Mouse (Mus musculus): ENCODE measurements around the gene Myo9b.

Myo9b gene

GRCm38 (mm10) chr8:71380178-71381171 is 108.0 kb downstream of the Myo9b start:
- Histone ChIP-seq H3K27me3 (ENCODE audit: control insufficient read depth, insufficient read depth, low read length, poor library complexity, severe bottlenecking) (no peaks in the 10 kb centered on the region), H3K36me3 (ENCODE audit: control insufficient read depth, insufficient read depth, low read length, poor library complexity, severe bottlenecking) (no peaks in the 10 kb centered on the region)
- no peak for DNase-seq (ENCODE audit: low read depth, low spot score)

GRCm38 (mm10) chr8:71381421-71381970 is 109.0 kb downstream of the Myo9b start, which contains the start of gene Nr2f6:
Nr2f6 (minus strand) TSS chr8:71381960.
- no peak for DNase-seq (ENCODE audit: low read depth, low spot score)
- Histone ChIP-seq H3K27me3 (ENCODE audit: control insufficient read depth, insufficient read depth, low read length, poor library complexity, severe bottlenecking) (no peaks in the 10 kb centered on the region), H3K36me3 (ENCODE audit: control insufficient read depth, insufficient read depth, low read length, poor library complexity, severe bottlenecking) (no peaks in the 10 kb centered on the region)

- H3K27me3 ChIP-seq (ENCODE audit: control insufficient read depth, insufficient read depth, low read length, poor library complexity, severe bottlenecking): no peaks in the 10 kb centered on the region
- peak; percentile 81 for DNase-seq (ENCODE audit: low read depth, low spot score)
These were observed 109.8 kb downstream of the Myo9b start for GRCm38 (mm10) chr8:71381971-71382961.

GRCm38 (mm10) chr8:71383396-71383795 is 110.9 kb downstream of the Myo9b start:
- no peaks in the 10 kb centered on the region for H3K27me3 ChIP-seq (ENCODE audit: control insufficient read depth, insufficient read depth, low read length, poor library complexity, severe bottlenecking)
- DNase-seq (ENCODE audit: low read depth, low spot score): no peak
- no peaks in the 10 kb centered on the region for H3K36me3 ChIP-seq (ENCODE audit: control insufficient read depth, insufficient read depth, low read length, poor library complexity, severe bottlenecking)

More at GRCm38 (mm10) chr8:71381971-71382961, 109.8 kb downstream of the Myo9b start:
- no peaks in the 10 kb centered on the region for H3K36me3 ChIP-seq (ENCODE audit: control insufficient read depth, insufficient read depth, low read length, poor library complexity, severe bottlenecking)

GRCm38 (mm10) chr8:71383860-71384259 is 111.3 kb downstream of the Myo9b start:
- no peak for DNase-seq (ENCODE audit: low read depth, low spot score)
- H3K27me3 ChIP-seq (ENCODE audit: control insufficient read depth, insufficient read depth, low read length, poor library complexity, severe bottlenecking): no peaks in the 10 kb centered on the region
- H3K36me3 ChIP-seq (ENCODE audit: control insufficient read depth, insufficient read depth, low read length, poor library complexity, severe bottlenecking): no peaks in the 10 kb centered on the region

GRCm38 (mm10) chr8:71385212-71385835 is 112.8 kb downstream of the Myo9b start:
- Histone ChIP-seq H3K27me3 (ENCODE audit: control insufficient read depth, insufficient read depth, low read length, poor library complexity, severe bottlenecking) (no peaks in the 10 kb centered on the region), H3K36me3 (ENCODE audit: control insufficient read depth, insufficient read depth, low read length, poor library complexity, severe bottlenecking) (no peaks in the 10 kb centered on the region)
- no peak for DNase-seq (ENCODE audit: low read depth, low spot score)

- no peaks in the 10 kb centered on the region for H3K36me3 ChIP-seq (ENCODE audit: control insufficient read depth, insufficient read depth, low read length, poor library complexity, severe bottlenecking)
- no peak for DNase-seq (ENCODE audit: low read depth, low spot score)
- H3K27me3 ChIP-seq (ENCODE audit: control insufficient read depth, insufficient read depth, low read length, poor library complexity, severe bottlenecking): no peaks in the 10 kb centered on the region
These were observed 115.8 kb downstream of the Myo9b start for GRCm38 (mm10) chr8:71388267-71388666.

- Histone ChIP-seq H3K27me3 (ENCODE audit: control insufficient read depth, insufficient read depth, low read length, poor library complexity, severe bottlenecking) (no peaks in the 10 kb centered on the region), H3K36me3 (ENCODE audit: control insufficient read depth, insufficient read depth, low read length, poor library complexity, severe bottlenecking) (no peaks in the 10 kb centered on the region)
- DNase-seq (ENCODE audit: low read depth, low spot score): no peak
These were observed 119.2 kb downstream of the Myo9b start for GRCm38 (mm10) chr8:71391696-71392095.

- no peak for DNase-seq (ENCODE audit: low read depth, low spot score)
- Histone ChIP-seq H3K27me3 (ENCODE audit: control insufficient read depth, insufficient read depth, low read length, poor library complexity, severe bottlenecking) (no peaks in the 10 kb centered on the region), H3K36me3 (ENCODE audit: control insufficient read depth, insufficient read depth, low read length, poor library complexity, severe bottlenecking) (no peaks in the 10 kb centered on the region)
These were observed 119.9 kb downstream of the Myo9b start for GRCm38 (mm10) chr8:71392391-71392790.

- DNase-seq (ENCODE audit: low read depth, low spot score): no peak
- H3K36me3 ChIP-seq (ENCODE audit: control insufficient read depth, insufficient read depth, low read length, poor library complexity, severe bottlenecking): no peaks in the 10 kb centered on the region
These were observed 120.4 kb downstream of the Myo9b start for GRCm38 (mm10) chr8:71392871-71393270.

GRCm38 (mm10) chr8:71394481-71394880 is 122.0 kb downstream of the Myo9b start:
- H3K36me3 ChIP-seq (ENCODE audit: control insufficient read depth, insufficient read depth, low read length, poor library complexity, severe bottlenecking): no peaks in the 10 kb centered on the region; the same call in 1 of the 2 replicates
- H3K27me3 ChIP-seq (ENCODE audit: control insufficient read depth, insufficient read depth, low read length, poor library complexity, severe bottlenecking): no peaks in the 10 kb centered on the region
- DNase-seq (ENCODE audit: low read depth, low spot score): no peak

More at GRCm38 (mm10) chr8:71392871-71393270, 120.4 kb downstream of the Myo9b start:
- no peaks in the 10 kb centered on the region for H3K27me3 ChIP-seq (ENCODE audit: control insufficient read depth, insufficient read depth, low read length, poor library complexity, severe bottlenecking)

- no peak for DNase-seq (ENCODE audit: low read depth, low spot score)
- H3K36me3 ChIP-seq (ENCODE audit: control insufficient read depth, insufficient read depth, low read length, poor library complexity, severe bottlenecking): peaks cover 2% of the 10 kb centered on the region
- H3K27me3 ChIP-seq (ENCODE audit: control insufficient read depth, insufficient read depth, low read length, poor library complexity, severe bottlenecking): no peaks in the 10 kb centered on the region
These were observed 122.6 kb downstream of the Myo9b start for GRCm38 (mm10) chr8:71395071-71395470.

- Histone ChIP-seq H3K27me3 (ENCODE audit: control insufficient read depth, insufficient read depth, low read length, poor library complexity, severe bottlenecking) (no peaks in the 10 kb centered on the region), H3K36me3 (ENCODE audit: control insufficient read depth, insufficient read depth, low read length, poor library complexity, severe bottlenecking) (peaks cover 2% of the 10 kb centered on the region)
- DNase-seq (ENCODE audit: low read depth, low spot score): no peak
These were observed 123.1 kb downstream of the Myo9b start, which contains the start of gene Ushbp1 for GRCm38 (mm10) chr8:71395629-71396028. Ushbp1 (minus strand) TSS chr8:71395802.

Measured in splenic B cell, adult 2 months (primary cell).